Mouse (Mus musculus) liver, adult 2 months (tissue): ENCODE measurements around the gene Sec61a1.

Experiments
- CTCF ChIP-seq: fragments of 200-500 bp; IDR thresholded peaks from 2 replicates; pipeline ENCODE4 v1.5.1; 2011; ENCODE audit warnings: low read depth, low read length, control low read depth
- POLR2A ChIP-seq: fragments of 200-500 bp; IDR thresholded peaks from 2 replicates; pipeline ENCODE4 v1.6.1; 2011; ENCODE audit warnings: low read length, control low read depth; ENCODE audit not compliant: insufficient read depth; ENCODE audit errors: extremely low read depth

GRCm38 (mm10) chr6:88549137-88549814, 30.6 kb upstream of the Sec61a1 start:
- TF ChIP-seq CTCF, result 0 out of 2 replicates have a peak, but pooled peaks have one; percentile 13
- TF ChIP-seq POLR2A, result no peak
